Mouse (Mus musculus) megakaryocyte, embryonic 14.5 days (primary cell): ENCODE results near the gene Gm20489.

Experiments
- FLI1 ChIP-seq: IDR thresholded peaks from 2 replicates; pipeline ENCODE4 v1.6.1; 2012; ENCODE audit warnings: low read length, inconsistent platforms, mixed read lengths
- GATA1 ChIP-seq: IDR thresholded peaks from 3 replicates; pipeline ENCODE4 v1.6.1; 2012; ENCODE audit warnings: mixed read lengths, low read length, inconsistent platforms, borderline replicate concordance

GRCm38 (mm10) chrX:101289037-101289436 is 20.2 kb upstream of the Gm20489 start:
- TF ChIP-seq GATA1 (no peak), FLI1 (no peak)
